Mouse (Mus musculus) liver, embryonic 14.5 days (tissue): ENCODE results near the gene Syce3. TPM values are rescaled to one million over a fixed set of nuclear protein-coding genes. Genes with fewer than 3 reads are reported as not detected.

Experiments
- ATAC-seq: fragments of 200-750 bp; cut with Nextera tagmentation; 2 replicates; pipeline ENCODE4 v1.8.0; 2017; ENCODE audit warnings: moderate number of reproducible peaks, mild to moderate bottlenecking, moderate library complexity; ENCODE audit not compliant: insufficient read depth
- DNase-seq, 3 experiments: peaks; one replicate each; pipeline ENCODE4 v3.0.0-alpha.2; 2012 to 2013; ENCODE audit warnings: low read depth in 3 of 3, low spot score in 3 of 3
- H3K27ac ChIP-seq: fragments of 300-500 bp; sonication (generic); 2 replicates; pipeline ENCODE4 v1.5.1; 2014; ENCODE audit warnings: moderate library complexity, mild to moderate bottlenecking, control low read depth, inconsistent platforms
- H3K27me3 ChIP-seq: fragments of 300-500 bp; sonication (generic); 2 replicates; pipeline ENCODE4 v1.6.1; 2014; ENCODE audit warnings: mild to moderate bottlenecking, low read length, moderate library complexity; ENCODE audit not compliant: control insufficient read depth, insufficient read depth
- H3K36me3 ChIP-seq: fragments of 300-500 bp; sonication (generic); replicated peaks from 2 replicates; pipeline ENCODE4 v1.6.1; 2014; ENCODE audit warnings: low read depth; ENCODE audit not compliant: control insufficient read depth, insufficient read depth
- H3K4me1 ChIP-seq, 2 experiments: fragments of 200-500 bp in 1 of 2; fragments of 300-500 bp in 1 of 2; sonication (generic) in 1 of 2; replicated peaks; 2 replicates each; pipeline ENCODE4 v1.6.1; 2012 to 2014; ENCODE audit warnings: antibody characterized with exemption in 1 of 2, inconsistent platforms in 1 of 2, low read length in 1 of 2; ENCODE audit not compliant: control insufficient read depth in 2 of 2, insufficient read depth in 2 of 2
- H3K4me2 ChIP-seq: fragments of 300-500 bp; sonication (generic); 2 replicates; pipeline ENCODE4 v1.6.1; 2014; ENCODE audit warnings: low read depth, mild to moderate bottlenecking, control low read depth, moderate library complexity
- H3K4me3 ChIP-seq, 2 experiments: fragments of 200-500 bp in 1 of 2; fragments of 300-500 bp in 1 of 2; sonication (generic) in 1 of 2; 2 replicates each; pipeline ENCODE4 v1.5.1; 2012 to 2014; ENCODE audit warnings: low read depth in 2 of 2, low read length in 2 of 2, mild to moderate bottlenecking in 2 of 2, control low read depth in 1 of 2, inconsistent platforms in 1 of 2, moderate library complexity in 1 of 2; ENCODE audit not compliant: insufficient read depth in 1 of 2
- H3K9ac ChIP-seq: fragments of 300-500 bp; sonication (generic); replicated peaks from 2 replicates; pipeline ENCODE4 v1.6.1; 2014; ENCODE audit warnings: mild to moderate bottlenecking, control low read depth, moderate library complexity
- H3K9me3 ChIP-seq: fragments of 300-500 bp; sonication (generic); 2 replicates; pipeline ENCODE4 v1.6.1; 2016; ENCODE audit warnings: low read length, mixed read lengths; ENCODE audit not compliant: control insufficient read depth
- CTCF ChIP-seq: IDR thresholded peaks from 2 replicates; pipeline ENCODE4 v1.5.1; 2016; ENCODE audit warnings: antibody characterized with exemption, low read depth, control low read depth
- EP300 ChIP-seq: IDR thresholded peaks from 2 replicates; pipeline ENCODE4 v1.6.1; 2016; ENCODE audit warnings: antibody characterized with exemption, low read depth
- WGBS: fragments of 180-500 bp; shearing (Covaris S2); extraction: QIAGEN DNeasy Blood & Tissue Kit; methylation state at CpG from one replicate; pipeline ENCODE4 v1.1.7; 2014; ENCODE audit not compliant: insufficient replicate concordance; 5-methylcytosine and 5-hydroxymethylcytosine counted together
- polyA plus RNA-seq, 2 experiments: library from polyadenylated mRNA; depleted of rRNA in 1 of 2; stranded (reverse) in 1 of 2; unstranded in 1 of 2; fragments of >200 nt; fragmentation: Nextera tagmentation in 1 of 2; extraction: Ambion mirVana in 1 of 2; gene quantifications; 2 replicates each; pipeline versions ENCODE4 v1.2.1 to v1.2.3; 2012 to 2014

Syce3 gene
- polyA plus RNA-seq, 2 experiments = not detected

DNA sequence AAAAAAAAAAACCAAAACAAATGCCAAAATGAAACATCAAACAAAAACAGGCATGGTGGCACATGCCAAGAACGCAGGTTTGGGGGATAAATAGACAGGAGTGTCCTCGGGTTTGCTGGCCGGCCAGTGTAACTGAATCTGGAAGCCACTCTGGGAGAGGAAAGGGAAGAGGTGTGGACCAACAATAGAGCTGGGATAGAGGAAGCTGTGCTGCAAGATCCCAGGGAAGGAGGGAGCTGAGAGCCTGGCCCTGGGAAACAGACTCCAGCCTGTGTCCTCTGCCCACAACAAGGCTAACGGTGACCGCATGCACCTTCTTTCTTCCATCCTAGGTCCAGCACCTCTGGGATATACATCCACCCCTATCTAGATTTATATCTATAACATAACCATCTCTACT lies 59.9 kb downstream of the Syce3 start:
- WGBS = 70% methylated on average over 5 of the region's 5 CpGs

DNA sequence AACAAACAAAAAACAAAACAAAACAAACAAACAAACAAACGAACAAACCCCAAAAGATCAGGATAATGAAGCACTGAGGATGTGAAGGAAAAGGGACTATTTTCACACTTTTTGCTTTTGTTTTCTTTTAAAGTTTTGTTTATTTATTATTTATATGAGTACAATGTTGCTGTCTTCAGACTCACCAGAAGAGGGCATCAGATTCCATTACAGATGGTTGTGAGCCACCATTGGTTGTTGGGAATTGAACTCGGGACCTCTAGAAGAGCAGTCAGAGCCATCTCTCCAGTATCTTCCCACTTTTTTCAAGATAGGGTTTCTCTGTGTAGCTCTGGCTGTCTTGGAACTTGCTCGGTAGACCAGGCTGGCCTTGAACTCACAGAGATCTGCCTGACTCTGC lies 67.0 kb downstream of the Syce3 start:
- H3K36me3 ChIP-seq = no peaks in the 10 kb centered on the region
- H3K4me2 ChIP-seq = no peak overlapping the region
- no peak for ATAC-seq
- 0 out of 4 replicates have a peak, but pooled peaks cover 0 to 2% of the 10 kb centered on the region in 2 experiments for H3K4me1 ChIP-seq
- 62% methylated on average over 3 of the region's 3 CpGs for WGBS
- no peak overlapping the region for H3K9ac ChIP-seq
- no peaks in the 10 kb centered on the region for H3K9me3 ChIP-seq
- DNase-seq = no peak
- H3K27ac ChIP-seq = no peak overlapping the region
- TF ChIP-seq EP300 (no peak), CTCF (peak; percentile 45)
- H3K27me3 ChIP-seq = no peaks in the 10 kb centered on the region
- no peak overlapping the region for H3K4me3 ChIP-seq

More for the DNA sequence above, 59.9 kb downstream of the Syce3 start:
- no peak overlapping the region for H3K27ac ChIP-seq
- ATAC-seq (no peak), DNase-seq (no peak)
- no peak overlapping the region for H3K9ac ChIP-seq
- no peaks in the 10 kb centered on the region for H3K27me3 ChIP-seq
- no peaks in the 10 kb centered on the region for H3K9me3 ChIP-seq
- H3K36me3 ChIP-seq = peaks cover 23% of the 10 kb centered on the region
- H3K4me1 ChIP-seq = peaks cover 6 to 7% of the 10 kb centered on the region in 2 experiments; a peak in 3 of 4 replicates
- no peak overlapping the region for H3K4me3 ChIP-seq
- H3K4me2 ChIP-seq = no peak overlapping the region
- TF ChIP-seq EP300 (no peak), CTCF (no peak)

GRCm38 (mm10) chr15:89341678-89342077 lies 68.6 kb downstream of the Syce3 start:
- Histone ChIP-seq H3K9ac (no peak overlapping the region), H3K4me2 (no peak overlapping the region), H3K27me3 (no peaks in the 10 kb centered on the region), H3K27ac (no peak overlapping the region), H3K4me1 (0 out of 4 replicates have a peak, but pooled peaks cover 0 to 2% of the 10 kb centered on the region in 2 experiments), H3K36me3 (no peaks in the 10 kb centered on the region), H3K9me3 (no peaks in the 10 kb centered on the region), H3K4me3 (no peak overlapping the region)
- TF ChIP-seq CTCF (0 out of 2 replicates have a peak, but pooled peaks have one; percentile 4), EP300 (no peak)
- ATAC-seq = no peak
- DNase-seq = no peak
- 48% methylated on average over 1 of the region's 1 CpGs for WGBS

Other genes starting within 250 kb of the Syce3 start
- 21.6 and 23.7 TPM in 2 replicates for gene Plxnb2, start 229.7 kb downstream of the Syce3 start, polyA plus RNA-seq (2012; rRNA removed)
- gene Plxnb2, start 229.7 kb downstream of the Syce3 start, polyA plus RNA-seq (2014; fragmentation: Nextera tagmentation; extraction: Ambion mirVana) = 16.4 and 18.3 TPM in 2 replicates
- 4.5 TPM in 2 replicates for gene Dennd6b, start 214.0 kb downstream of the Syce3 start, polyA plus RNA-seq (2012; rRNA removed)
- 1.6 and 2.4 TPM in 2 replicates for gene Dennd6b, start 214.0 kb downstream of the Syce3 start, polyA plus RNA-seq (2014; fragmentation: Nextera tagmentation; extraction: Ambion mirVana)
- 11.6 and 15.3 TPM in 2 replicates for gene Ppp6r2, start 198.9 kb downstream of the Syce3 start, polyA plus RNA-seq (2012; rRNA removed)
- gene Ppp6r2, start 198.9 kb downstream of the Syce3 start, polyA plus RNA-seq (2014; fragmentation: Nextera tagmentation; extraction: Ambion mirVana) = 17.7 and 19.5 TPM in 2 replicates
- 20.8 and 29.3 TPM in 2 replicates for gene Sbf1, start 95.2 kb downstream of the Syce3 start, polyA plus RNA-seq (2012; rRNA removed)
- 17.8 and 23.5 TPM in 2 replicates for gene Sbf1, start 95.2 kb downstream of the Syce3 start, polyA plus RNA-seq (2014; fragmentation: Nextera tagmentation; extraction: Ambion mirVana)
- 2.5 and 2.7 TPM in 2 replicates for gene Adm2, start 87.8 kb downstream of the Syce3 start, polyA plus RNA-seq (2012; rRNA removed)
- gene Adm2, start 87.8 kb downstream of the Syce3 start, polyA plus RNA-seq (2014; fragmentation: Nextera tagmentation; extraction: Ambion mirVana) = 1.2 and 1.6 TPM in 2 replicates
- 9.7 and 11.2 TPM in 2 replicates for gene Miox, start 76.1 kb downstream of the Syce3 start, polyA plus RNA-seq (2012; rRNA removed)
- gene Miox, start 76.1 kb downstream of the Syce3 start, polyA plus RNA-seq (2014; fragmentation: Nextera tagmentation; extraction: Ambion mirVana) = 10.2 and 10.8 TPM in 2 replicates
- 12.3 and 15.1 TPM in 2 replicates for gene Lmf2, start 54.8 kb downstream of the Syce3 start, polyA plus RNA-seq (2012; rRNA removed)
- gene Lmf2, start 54.8 kb downstream of the Syce3 start, polyA plus RNA-seq (2014; fragmentation: Nextera tagmentation; extraction: Ambion mirVana) = 17.2 and 18.9 TPM in 2 replicates
- 63.8 and 77.0 TPM in 2 replicates for gene Ncaph2, start 54.8 kb downstream of the Syce3 start, polyA plus RNA-seq (2012; rRNA removed)
- gene Ncaph2, start 54.8 kb downstream of the Syce3 start, polyA plus RNA-seq (2014; fragmentation: Nextera tagmentation; extraction: Ambion mirVana) = 104 and 106 TPM in 2 replicates
- 9.8 and 10.7 TPM in 2 replicates for gene Sco2, start 36.7 kb downstream of the Syce3 start, polyA plus RNA-seq (2012; rRNA removed)
- 2.8 and 4.4 TPM in 2 replicates for gene Sco2, start 36.7 kb downstream of the Syce3 start, polyA plus RNA-seq (2014; fragmentation: Nextera tagmentation; extraction: Ambion mirVana)
- gene Tymp, start 33.5 kb downstream of the Syce3 start, polyA plus RNA-seq (2012; rRNA removed) = 0.70 and 0.88 TPM in 2 replicates
- 0.40 and 0.56 TPM in 2 replicates for gene Tymp, start 33.5 kb downstream of the Syce3 start, polyA plus RNA-seq (2014; fragmentation: Nextera tagmentation; extraction: Ambion mirVana)
- 0.76 and 0.89 TPM in 2 replicates for gene Odf3b, start 31.2 kb downstream of the Syce3 start, polyA plus RNA-seq (2012; rRNA removed)
- 0.57 and 1.3 TPM in 2 replicates for gene Odf3b, start 31.2 kb downstream of the Syce3 start, polyA plus RNA-seq (2014; fragmentation: Nextera tagmentation; extraction: Ambion mirVana)
- gene Klhdc7b, start 25.6 kb downstream of the Syce3 start, polyA plus RNA-seq (2012; rRNA removed) = not detected in 2 replicates
- gene Klhdc7b, start 25.6 kb downstream of the Syce3 start, polyA plus RNA-seq (2014; fragmentation: Nextera tagmentation; extraction: Ambion mirVana) = not detected in 2 replicates
- 1.5 and 1.9 TPM in 2 replicates for gene Cpt1b, start 15.4 kb upstream of the Syce3 start, polyA plus RNA-seq (2012; rRNA removed)
- gene Cpt1b, start 15.4 kb upstream of the Syce3 start, polyA plus RNA-seq (2014; fragmentation: Nextera tagmentation; extraction: Ambion mirVana) = 2.1 and 2.2 TPM in 2 replicates
- gene C730034F03Rik, start 19.1 kb upstream of the Syce3 start, polyA plus RNA-seq (2012; rRNA removed) = 0.57 and 0.89 TPM in 2 replicates
- gene C730034F03Rik, start 19.1 kb upstream of the Syce3 start, polyA plus RNA-seq (2014; fragmentation: Nextera tagmentation; extraction: Ambion mirVana) = 0.56 and 0.69 TPM in 2 replicates
- 0.19 and 0.58 TPM in 2 replicates for gene Gm44502, start 19.2 kb upstream of the Syce3 start, polyA plus RNA-seq (2012; rRNA removed)
- 0.14 and 0.34 TPM in 2 replicates for gene Gm44502, start 19.2 kb upstream of the Syce3 start, polyA plus RNA-seq (2014; fragmentation: Nextera tagmentation; extraction: Ambion mirVana)
- gene Chkb, start 19.4 kb upstream of the Syce3 start, polyA plus RNA-seq (2012; rRNA removed) = 13.7 and 19.3 TPM in 2 replicates
- 18.3 and 20.5 TPM in 2 replicates for gene Chkb, start 19.4 kb upstream of the Syce3 start, polyA plus RNA-seq (2014; fragmentation: Nextera tagmentation; extraction: Ambion mirVana)
- 0.02 and 0.08 TPM in 2 replicates for gene Mapk8ip2, start 43.4 kb upstream of the Syce3 start, polyA plus RNA-seq (2012; rRNA removed)
- gene Mapk8ip2, start 43.4 kb upstream of the Syce3 start, polyA plus RNA-seq (2014; fragmentation: Nextera tagmentation; extraction: Ambion mirVana) = not detected in 2 replicates
- gene Arsa, start 66.9 kb upstream of the Syce3 start, polyA plus RNA-seq (2012; rRNA removed) = 3.2 and 3.4 TPM in 2 replicates
- 2.7 and 3.1 TPM in 2 replicates for gene Arsa, start 66.9 kb upstream of the Syce3 start, polyA plus RNA-seq (2014; fragmentation: Nextera tagmentation; extraction: Ambion mirVana)
- 2.0 and 2.1 TPM in 2 replicates for gene Shank3, start 89.1 kb upstream of the Syce3 start, polyA plus RNA-seq (2012; rRNA removed)
- gene Shank3, start 89.1 kb upstream of the Syce3 start, polyA plus RNA-seq (2014; fragmentation: Nextera tagmentation; extraction: Ambion mirVana) = 0.39 and 0.63 TPM in 2 replicates
- gene Acr, start 157.8 kb upstream of the Syce3 start, polyA plus RNA-seq (2012; rRNA removed) = 0.04 and 0.05 TPM in 2 replicates
- not detected in 2 replicates for gene Acr, start 157.8 kb upstream of the Syce3 start, polyA plus RNA-seq (2014; fragmentation: Nextera tagmentation; extraction: Ambion mirVana)
- 5.7 and 6.2 TPM in 2 replicates for gene Rabl2, start 181.4 kb upstream of the Syce3 start, polyA plus RNA-seq (2012; rRNA removed)
- 6.9 and 7.5 TPM in 2 replicates for gene Rabl2, start 181.4 kb upstream of the Syce3 start, polyA plus RNA-seq (2014; fragmentation: Nextera tagmentation; extraction: Ambion mirVana)